Mouse (Mus musculus): ENCODE measurements around the gene Ikzf3.

GRCm38 (mm10) chr11:98568326-98568725 is 22.5 kb upstream of the Ikzf3 start:
- TF ChIP-seq POLR2A (IDR thresholded peaks at IDR 0.05; ENCODE audit: extremely low read depth, insufficient read depth, low read length) (no peak), CTCF (IDR thresholded peaks at IDR 0.05; ENCODE audit: low read depth, low read length) (peak; percentile 50)
